Mouse (Mus musculus) spleen, adult 2 months (tissue): Measurements from ENCODE around the gene Hspa5.

Experiments used
- CTCF ChIP-seq: fragments of 200-500 bp; IDR thresholded peaks from 2 replicates; pipeline ENCODE4 v1.5.1; 2011; ENCODE audit warnings: mild to moderate bottlenecking, inconsistent platforms; ENCODE audit not compliant: insufficient read depth, insufficient read length, insufficient replicate concordance; ENCODE audit errors: extremely low read depth
- POLR2A ChIP-seq: fragments of 200-500 bp; IDR thresholded peaks from 2 replicates; pipeline ENCODE4 v1.6.1; 2011; ENCODE audit warnings: low read depth, low read length, inconsistent platforms

GRCm38 (mm10) chr2:34745673-34746072 is 26.1 kb upstream of the Hspa5 start:
- TF ChIP-seq POLR2A (no peak), CTCF (no peak)
